Mouse (Mus musculus) 416B (cell line): ENCODE measurements around the gene Itga2b.
"Not testable (repeated sequence)": the region's sequence is repeated elsewhere in the genome, so short reads cannot be mapped to it uniquely, and the experiment has no call there.

Experiments used
- DNase-seq: peaks from one replicate; pipeline ENCODE4 v3.0.0; 2011; ENCODE audit warnings: low read depth

The Itga2b gene

GRCm38 (mm10) chr11:102411061-102411460, 58.9 kb downstream of the Itga2b start:
- DNase-seq: no peak

- DNase-seq: not testable (repeated sequence)
These were observed 59.6 kb downstream of the Itga2b start for GRCm38 (mm10) chr11:102410345-102410744.

- DNase-seq: no peak
These were observed 60.1 kb downstream of the Itga2b start for GRCm38 (mm10) chr11:102409795-102410330.

GRCm38 (mm10) chr11:102408888-102409794, 60.8 kb downstream of the Itga2b start:
- peak; percentile 44 for DNase-seq

GRCm38 (mm10) chr11:102408344-102408876, 61.5 kb downstream of the Itga2b start:
- peak; percentile 100 for DNase-seq

GRCm38 (mm10) chr11:102407834-102408215, 62.1 kb downstream of the Itga2b start, which contains the start of gene Slc25a39:
Gene Slc25a39 (minus strand): TSS chr11:102407946.
- no peak for DNase-seq

- DNase-seq: peak; percentile 90
These were observed 62.8 kb downstream of the Itga2b start for GRCm38 (mm10) chr11:102406900-102407833.

- no peak for DNase-seq
These were observed 63.5 kb downstream of the Itga2b start for GRCm38 (mm10) chr11:102406401-102406800.

GRCm38 (mm10) chr11:102405544-102406285, 64.2 kb downstream of the Itga2b start:
- DNase-seq: no peak

GRCm38 (mm10) chr11:102404161-102405010, 65.5 kb downstream of the Itga2b start:
- DNase-seq: no peak

- no peak for DNase-seq
These were observed 66.3 kb downstream of the Itga2b start for GRCm38 (mm10) chr11:102403657-102404056.
